Mouse (Mus musculus): ENCODE data around the gene Irgm2.
"Not testable (repeated sequence)": the region's sequence is repeated elsewhere in the genome, so short reads cannot be mapped to it uniquely, and the experiment has no call there.

Irgm2 gene

DNA sequence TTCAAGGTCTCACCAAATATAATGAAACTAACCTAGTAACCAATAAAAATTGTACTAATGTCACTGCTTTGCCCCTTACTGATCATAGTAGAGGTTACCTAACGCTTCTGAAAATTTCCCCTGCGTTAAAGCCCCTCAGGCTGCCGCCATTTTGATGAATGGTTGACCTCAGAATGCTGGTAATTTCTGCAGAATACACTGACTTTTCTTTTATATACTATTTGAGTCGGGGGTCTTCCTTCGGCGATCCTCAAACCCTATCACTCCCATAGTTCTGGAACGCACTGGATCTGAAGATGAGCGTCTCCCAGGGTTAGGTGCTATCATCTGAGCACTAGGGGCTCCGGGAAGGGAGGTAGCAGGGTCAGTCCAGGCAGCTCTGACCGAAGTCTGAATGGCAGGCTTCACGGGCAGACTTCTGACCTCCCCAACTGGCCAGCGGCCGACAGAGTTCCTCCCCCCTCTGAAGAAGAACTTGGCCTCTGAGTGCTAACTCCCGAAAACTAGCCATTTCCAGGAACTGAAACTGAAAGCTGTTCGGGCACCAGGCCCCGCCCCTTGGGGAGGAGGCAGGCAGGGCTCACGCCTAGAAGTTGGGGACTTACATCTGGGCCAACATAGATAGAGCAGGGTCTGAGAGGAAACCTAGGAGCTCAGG, 15.1 kb downstream of the Irgm2 start:
- peak; percentile 91 for DNase-seq

- peak; percentile 6 for DNase-seq
Observed at GRCm38 (mm10) chr11:58215049-58215430, 15.6 kb downstream of the Irgm2 start.

DNA sequence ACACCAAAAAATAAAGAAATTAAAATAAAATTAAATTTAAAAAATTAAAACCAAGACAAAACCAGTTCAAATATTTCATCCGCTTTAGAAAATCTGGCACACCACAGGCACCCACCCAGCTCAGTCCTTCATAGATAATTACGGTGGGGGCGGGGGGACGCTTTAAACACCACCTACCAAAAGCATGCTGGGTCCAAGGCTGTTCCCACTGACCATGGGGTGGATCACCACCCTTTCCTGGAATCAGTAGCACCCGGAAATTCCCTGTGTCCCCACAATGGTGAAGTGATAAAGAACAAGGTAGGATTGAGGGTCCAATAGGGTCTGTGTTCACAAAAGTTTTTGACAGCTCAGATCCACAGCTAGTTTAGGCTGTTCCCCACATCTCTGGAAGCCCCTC, 16.4 kb downstream of the Irgm2 start:
- no peak for DNase-seq

DNA sequence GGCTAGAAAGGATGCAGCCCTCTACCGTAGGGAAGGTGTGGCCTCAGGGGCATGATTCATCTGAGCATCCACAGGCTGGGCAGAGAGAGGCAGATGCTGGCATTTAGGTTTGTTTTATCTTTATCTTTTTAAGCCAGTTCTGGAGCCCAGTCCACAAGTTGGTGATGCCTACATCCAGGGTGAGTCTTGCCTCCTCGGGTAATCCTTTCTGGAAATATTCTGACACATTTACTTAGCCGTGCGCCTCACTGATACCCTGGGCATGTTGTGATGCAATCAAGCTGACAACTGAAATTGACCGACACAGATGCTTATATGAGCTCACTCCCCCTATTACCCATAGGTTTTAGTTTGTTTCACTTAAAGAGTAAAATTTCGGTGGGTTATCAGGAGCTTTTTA, 17.4 kb downstream of the Irgm2 start:
- DNase-seq, result no peak

DNA sequence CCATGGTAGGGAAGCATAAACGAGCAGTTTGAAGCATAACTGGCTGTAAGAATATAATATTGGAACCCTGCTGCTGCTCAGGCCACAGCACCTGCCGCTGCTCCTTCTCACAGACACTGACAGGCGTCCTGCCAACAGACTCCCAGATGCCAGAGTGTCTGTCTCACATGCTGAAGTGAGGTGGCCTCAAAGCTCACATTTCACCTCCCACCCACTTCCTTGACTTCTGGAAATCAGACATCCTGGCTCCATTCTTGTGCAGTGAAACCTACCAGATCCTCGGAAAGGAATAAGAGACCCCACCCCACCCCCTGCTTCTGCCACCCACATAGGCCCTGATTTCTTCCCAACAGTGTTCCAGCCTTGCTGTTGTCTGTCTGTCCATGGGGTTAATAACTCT, 24.3 kb downstream of the Irgm2 start:
- peak; percentile 52 for DNase-seq

GRCm38 (mm10) chr11:58224313-58224712, 24.9 kb downstream of the Irgm2 start:
- DNase-seq, result peak; percentile 75

DNA sequence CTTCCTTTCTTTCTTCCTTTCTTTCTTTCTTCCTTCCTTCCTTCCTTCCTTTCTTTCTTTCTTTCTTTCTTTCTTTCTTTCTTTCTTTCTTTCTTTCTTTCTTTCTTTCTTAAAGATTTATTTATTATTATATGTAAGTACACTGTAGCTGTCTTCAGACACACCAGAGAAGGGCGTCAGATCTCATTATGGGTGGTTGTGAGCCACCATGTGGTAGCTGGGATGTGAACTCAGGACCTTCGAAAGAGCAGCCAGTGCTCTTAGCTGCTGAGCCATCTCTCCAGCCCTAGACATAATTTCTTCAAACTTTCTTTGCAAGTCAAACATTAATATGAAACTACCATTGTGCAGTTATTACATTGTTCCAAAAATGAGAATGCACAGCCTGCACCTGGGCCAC, 25.5 kb downstream of the Irgm2 start:
- DNase-seq, result not testable (repeated sequence)

DNA sequence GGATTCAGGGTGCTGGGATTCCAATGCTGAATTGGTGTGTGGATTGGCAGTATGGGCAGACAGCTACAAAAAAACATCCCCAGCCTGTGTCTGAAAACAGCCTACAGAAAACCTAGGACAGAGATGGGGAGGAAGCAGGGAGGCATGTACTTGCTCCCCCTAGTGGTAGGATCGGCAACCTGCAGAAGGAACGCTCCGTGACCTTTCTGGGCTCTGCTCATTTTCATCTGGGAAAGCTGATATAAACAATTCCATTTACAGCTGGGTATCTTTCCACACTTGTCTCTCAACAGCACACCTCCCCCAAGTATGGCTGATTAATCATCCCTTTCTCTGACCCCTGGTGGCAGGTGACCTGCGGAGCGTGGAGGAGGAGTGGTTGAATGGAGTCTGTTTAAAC, 26.2 kb downstream of the Irgm2 start:
- peak; percentile 89 for DNase-seq

DNA sequence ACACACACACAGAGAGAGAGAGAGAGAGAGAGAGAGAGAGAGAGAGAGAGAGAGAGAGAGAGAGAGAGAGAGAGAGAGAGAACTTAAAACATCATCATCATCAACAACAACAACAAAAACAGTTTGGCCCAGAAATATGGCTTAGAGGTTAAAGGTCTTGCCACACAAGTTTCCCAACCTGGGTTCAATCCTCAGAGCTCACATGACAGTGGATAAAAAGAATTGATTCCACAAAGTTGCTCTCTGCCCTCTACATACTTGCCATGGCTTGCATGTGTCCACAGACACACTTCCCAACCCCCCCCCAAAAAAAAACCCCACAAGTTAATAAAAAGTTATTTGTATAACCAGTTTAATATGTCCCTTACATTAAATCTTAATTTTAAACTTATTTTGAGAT, 27.0 kb downstream of the Irgm2 start:
- no peak for DNase-seq

- DNase-seq, result not testable (repeated sequence)
Observed at GRCm38 (mm10) chr11:58228021-58228420, 28.6 kb downstream of the Irgm2 start.

GRCm38 (mm10) chr11:58230396-58230910, 31.0 kb downstream of the Irgm2 start:
- DNase-seq, result no peak

DNA sequence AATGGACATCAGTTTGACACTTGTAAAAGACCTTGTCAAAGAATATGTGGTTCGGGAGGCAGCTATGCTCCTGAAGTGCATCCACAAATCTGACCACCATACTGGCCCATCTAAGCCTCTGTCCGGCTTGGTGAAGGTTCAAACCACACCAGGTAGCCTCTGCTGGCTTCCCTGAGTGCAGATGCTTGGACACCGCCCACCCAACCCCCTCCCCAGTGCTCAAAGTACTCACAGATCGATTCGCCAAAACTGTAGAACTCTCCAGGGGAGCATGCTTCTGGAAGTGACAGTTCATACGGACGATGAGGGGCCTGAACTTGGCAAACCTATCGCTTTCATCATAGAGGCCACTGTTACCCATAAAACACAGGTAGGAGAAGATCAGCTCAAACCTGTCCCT, 31.7 kb downstream of the Irgm2 start:
- no peak for DNase-seq

DNA sequence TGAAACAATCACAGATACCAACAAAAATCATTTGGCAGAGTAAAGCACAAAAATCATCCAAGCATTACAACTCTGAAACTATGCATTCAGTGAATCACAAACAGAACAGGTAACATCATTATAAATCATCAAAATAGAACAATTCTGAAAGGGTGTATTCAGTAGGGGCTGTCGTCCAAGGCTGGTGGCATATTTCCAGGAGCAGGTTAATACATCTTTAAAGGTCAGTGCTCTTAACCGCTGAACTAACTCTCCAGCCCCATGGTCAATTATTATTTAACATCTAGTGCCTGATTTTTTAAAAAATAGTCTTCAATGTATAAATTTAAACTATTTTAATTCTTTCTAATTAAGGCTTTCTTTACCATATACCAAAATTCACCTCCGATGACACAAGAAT, 35.1 kb downstream of the Irgm2 start:
- not testable (repeated sequence) for DNase-seq

GRCm38 (mm10) chr11:58235152-58235551, 35.7 kb downstream of the Irgm2 start:
- peak; percentile 48 for DNase-seq

- peak; percentile 76 for DNase-seq
Observed at GRCm38 (mm10) chr11:58238840-58239791, 39.7 kb downstream of the Irgm2 start.

DNA sequence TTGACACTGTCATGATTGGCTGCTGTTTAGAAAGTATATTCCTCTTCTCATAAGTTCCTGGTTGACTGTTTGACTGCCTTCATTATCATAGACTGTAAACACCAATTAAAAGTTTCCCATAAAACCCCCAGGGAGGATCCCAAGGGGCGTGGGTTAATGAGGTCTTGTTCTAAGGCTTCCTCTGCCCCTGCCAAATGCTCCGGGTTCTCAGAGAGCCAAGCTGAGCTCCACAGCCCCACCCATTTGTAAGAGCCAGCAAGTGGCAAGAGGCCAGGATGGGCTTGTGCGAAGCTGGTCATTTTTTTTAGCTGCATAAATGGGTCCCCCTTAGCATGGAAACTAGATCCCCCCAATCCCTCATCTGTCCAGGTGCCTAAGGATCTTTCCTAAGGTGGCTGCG, 47.9 kb downstream of the Irgm2 start:
- peak; percentile 23 for DNase-seq

GRCm38 (mm10) chr11:58249203-58249981, 50.0 kb downstream of the Irgm2 start:
- no peak for DNase-seq

- DNase-seq, result no peak
Observed at GRCm38 (mm10) chr11:58250550-58250949, 51.1 kb downstream of the Irgm2 start.

- no peak for DNase-seq
Observed at GRCm38 (mm10) chr11:58254411-58254810, 55.0 kb downstream of the Irgm2 start.

- no peak for DNase-seq
Observed at GRCm38 (mm10) chr11:58257816-58258215, 58.4 kb downstream of the Irgm2 start.

GRCm38 (mm10) chr11:58260156-58260555, 60.7 kb downstream of the Irgm2 start:
- no peak for DNase-seq

GRCm38 (mm10) chr11:58261826-58262225, 62.4 kb downstream of the Irgm2 start:
- DNase-seq, result no peak

- DNase-seq, result no peak
Observed at GRCm38 (mm10) chr11:58262336-58262735, 62.9 kb downstream of the Irgm2 start.

Data from kidney, postnatal 10 days (tissue).